Mouse (Mus musculus): ENCODE data around the gene 1700020N01Rik.
A peak's percentile ranks its signal among the peaks of the same experiment; 100 is the strongest.

Gene 1700020N01Rik

DNA sequence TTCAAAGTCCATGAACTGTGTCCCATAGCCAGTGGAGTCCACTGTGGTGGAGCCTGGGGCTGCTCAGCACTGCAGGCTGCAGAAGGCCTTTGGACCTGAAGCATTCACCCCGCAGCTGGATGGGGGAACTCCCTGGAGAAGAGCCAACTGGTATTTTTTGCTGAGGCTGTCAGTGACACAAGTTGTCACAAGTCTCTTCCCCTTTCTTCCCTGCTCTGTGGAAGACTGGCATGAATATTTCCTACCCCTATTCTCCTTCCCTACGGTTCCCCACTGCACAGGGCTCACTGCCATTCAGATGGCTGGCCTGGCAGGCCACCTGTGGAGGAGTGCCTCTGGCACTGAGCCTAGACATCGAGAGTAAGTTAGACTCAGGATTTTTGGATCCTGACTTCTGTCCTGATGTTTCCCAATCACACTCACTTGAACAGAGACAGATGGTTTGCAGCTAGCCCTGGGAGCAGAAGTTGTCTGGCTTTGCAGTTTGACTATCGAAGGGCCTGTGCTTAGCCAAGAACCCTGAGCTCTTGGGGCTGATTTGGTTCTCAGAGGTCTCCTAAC lies 12.1 kb downstream of the 1700020N01Rik start:
- DNase-seq: peak; percentile 65 to 77

DNA sequence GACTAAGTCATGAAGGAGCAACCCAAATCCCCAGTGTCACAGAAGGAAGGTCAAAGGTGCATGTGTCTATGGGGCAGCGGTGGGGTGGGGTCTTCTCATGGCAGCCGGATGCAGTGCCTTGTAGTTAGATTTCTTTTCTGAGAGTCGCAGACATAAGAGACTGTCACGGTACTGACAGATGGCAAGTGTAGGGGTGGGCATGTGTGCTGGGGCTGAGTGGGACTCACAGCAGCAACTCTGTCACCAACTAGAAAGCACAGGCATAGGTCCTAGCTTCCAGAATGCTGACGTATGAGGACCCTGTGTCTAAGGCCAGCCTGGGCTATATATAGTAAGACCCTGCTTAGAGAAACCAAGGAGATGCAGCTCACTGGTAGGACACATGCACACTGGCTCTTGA lies 12.7 kb downstream of the 1700020N01Rik start:
- DNase-seq: no peak

DNA sequence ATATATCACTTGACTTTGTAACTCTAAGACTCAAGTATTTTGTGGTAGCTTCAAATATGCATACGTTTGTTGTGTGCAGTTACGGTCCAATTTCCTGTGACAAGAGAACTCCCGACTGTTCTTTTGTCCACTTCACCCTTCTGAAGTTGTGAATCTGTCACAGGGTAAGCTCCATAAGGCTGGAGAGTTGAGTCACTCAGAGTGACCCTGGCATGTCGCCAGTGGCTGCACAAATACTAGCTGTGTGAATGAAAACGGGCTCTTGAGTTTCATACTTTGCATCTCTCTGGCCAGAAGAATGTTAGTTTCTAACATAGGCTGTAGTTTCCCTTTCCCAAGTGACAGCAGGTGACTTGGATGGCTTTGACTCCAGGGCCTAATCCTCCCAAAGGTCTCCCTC lies 14.0 kb downstream of the 1700020N01Rik start:
- DNase-seq: peak; percentile 64 to 73

DNA sequence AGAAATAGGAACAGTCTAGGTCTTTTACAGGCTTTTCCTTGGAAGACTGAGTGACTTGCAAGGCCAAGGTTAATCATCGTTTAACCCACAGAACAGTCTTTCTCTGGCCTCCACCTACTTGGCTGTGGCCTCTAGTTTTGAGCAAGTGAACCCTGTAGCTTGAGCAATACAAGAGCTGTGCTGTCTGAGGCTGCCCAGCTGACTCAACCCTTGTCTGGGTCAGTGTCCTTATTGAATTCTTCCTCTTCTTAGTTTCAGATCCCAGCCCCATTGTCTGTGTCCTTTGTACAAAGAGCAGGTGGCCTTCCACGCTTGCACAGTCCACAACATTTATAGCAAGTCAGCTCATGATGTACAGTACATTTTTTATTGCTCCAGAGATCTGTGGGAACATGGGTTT lies 16.6 kb downstream of the 1700020N01Rik start:
- peak; percentile 38 to 57 for DNase-seq

DNA sequence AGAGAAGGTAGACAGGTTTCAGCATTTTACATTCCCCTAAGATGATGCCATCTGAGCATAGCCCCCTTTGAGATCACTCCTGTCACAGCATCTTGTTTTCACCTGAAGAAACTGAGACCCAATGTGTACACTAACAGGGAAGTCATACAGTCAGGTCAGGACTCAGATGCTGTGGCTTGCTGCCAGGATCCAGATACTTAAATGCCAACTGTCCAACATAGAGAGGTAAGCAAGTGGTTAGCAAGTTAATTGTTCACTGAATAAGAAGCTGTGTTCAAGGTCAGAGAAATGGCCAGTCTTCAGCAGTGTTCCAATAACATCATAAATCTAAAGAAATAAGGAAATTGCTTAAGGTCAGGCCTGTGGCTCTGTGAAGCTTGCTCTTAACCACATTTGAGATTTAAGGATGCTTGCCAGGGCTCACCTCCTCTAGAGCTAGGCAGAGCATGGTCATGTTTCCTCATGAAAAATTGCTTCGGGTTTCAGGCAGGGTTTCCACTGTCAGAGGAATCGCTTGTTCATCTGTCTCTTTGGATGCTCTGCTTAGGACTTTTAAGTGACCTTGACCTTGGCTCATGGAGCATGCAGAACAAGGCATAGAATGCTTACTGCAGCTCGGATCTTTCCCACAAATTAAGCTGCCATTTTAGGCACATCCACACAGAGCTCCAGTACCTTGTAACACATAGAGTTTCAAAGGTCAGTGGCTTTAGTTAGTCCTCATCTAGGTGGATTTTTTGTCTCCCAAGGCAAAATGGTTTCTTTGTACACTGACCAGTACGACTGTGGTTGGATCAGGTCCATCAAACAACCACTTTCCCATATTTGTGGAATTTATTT lies 20.3 kb downstream of the 1700020N01Rik start:
- DNase-seq: no peak

DNA sequence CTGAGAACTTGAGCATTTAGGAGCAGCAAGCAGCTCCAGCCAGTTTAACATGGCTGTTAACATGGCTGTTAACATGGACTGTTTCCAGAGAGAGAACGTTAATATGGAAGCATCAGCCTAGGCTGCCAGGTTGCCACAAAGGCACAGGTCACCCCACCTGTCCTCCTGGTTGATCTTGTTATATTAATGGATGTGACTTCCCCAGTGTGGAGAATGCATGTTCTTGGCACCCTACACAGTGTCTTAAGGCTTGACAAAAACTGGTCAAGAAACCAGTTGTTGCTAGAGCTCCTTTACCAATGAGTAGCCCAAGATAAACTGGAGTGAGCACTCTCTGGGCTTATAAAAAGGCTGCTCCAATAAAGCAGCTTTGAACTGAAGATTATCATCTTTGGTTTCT lies 21.6 kb downstream of the 1700020N01Rik start:
- no peak for DNase-seq

DNA sequence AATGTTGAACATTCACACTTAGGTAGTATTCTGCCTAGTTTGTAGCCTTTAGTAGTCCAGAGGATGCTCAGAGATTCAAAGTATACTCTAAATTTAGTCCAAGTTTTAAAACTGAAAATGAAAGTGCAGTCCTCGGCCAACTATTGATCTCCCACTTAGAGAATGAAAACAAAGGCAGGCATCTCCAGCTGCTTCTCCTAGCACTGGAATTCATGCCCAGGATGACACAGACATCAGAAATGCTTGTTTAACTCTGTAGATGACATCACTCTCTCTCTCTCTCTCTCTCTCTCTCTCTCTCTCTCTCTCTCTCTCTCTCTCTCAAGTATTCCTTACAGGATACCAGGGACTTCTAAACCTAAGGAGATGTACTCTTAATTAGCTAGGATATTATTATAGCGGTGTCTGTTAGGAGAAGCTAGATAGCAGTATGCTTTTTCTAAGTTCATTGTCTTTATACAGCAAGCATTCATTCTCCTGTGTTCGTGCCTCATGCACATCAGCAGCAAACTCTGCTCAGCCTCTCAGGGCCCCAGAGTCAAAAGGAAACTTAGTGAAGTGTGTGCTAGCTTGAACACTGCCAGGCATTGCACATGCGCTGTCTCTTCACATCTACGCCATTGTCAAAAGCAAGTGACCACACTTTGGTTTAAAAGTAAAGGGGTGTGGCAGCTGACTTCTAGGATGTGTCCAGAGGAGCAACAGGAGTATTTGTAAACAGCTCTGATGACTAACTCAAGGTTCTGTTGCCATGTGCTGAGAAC lies 26.0 kb downstream of the 1700020N01Rik start:
- DNase-seq: no peak

DNA sequence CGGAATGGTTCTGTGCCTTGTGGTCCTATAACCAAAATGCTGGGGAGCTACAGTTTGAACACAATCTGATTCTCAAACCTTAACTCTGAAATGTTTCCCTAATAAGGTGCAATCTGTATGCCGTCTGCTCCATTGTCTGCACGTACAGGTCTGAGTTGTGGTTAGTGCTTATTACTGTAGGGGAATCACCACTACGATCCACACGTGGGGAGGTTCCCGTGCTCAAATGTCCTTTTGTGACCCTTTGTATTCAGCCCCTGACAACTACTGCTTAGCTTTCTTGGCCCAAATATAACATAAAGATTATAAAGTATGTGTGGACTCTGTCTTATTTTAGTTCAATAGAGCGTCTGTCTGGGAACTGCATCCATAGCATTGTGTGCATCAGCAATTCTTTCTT lies 29.1 kb downstream of the 1700020N01Rik start:
- no peak for DNase-seq

DNA sequence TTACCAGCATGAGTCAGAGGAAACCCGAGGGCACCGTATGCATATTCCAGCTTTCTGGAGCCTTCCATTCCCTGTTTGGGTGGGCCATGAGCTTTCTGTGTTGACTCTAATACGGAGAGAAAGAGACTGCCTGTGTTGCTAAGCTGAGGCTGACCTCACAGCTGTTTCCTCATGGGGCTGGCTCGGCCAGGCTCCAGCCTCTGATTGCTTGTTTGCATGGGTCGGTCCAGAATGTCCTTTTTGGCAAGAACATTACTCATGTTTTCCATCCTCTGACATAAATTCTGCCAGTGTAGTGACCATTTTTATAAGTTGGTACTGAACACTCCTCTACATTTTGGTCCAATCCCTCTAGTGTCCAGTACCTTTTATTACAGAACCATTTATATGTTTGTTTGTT lies 35.6 kb downstream of the 1700020N01Rik start:
- DNase-seq: peak; percentile 64 to 87

DNA sequence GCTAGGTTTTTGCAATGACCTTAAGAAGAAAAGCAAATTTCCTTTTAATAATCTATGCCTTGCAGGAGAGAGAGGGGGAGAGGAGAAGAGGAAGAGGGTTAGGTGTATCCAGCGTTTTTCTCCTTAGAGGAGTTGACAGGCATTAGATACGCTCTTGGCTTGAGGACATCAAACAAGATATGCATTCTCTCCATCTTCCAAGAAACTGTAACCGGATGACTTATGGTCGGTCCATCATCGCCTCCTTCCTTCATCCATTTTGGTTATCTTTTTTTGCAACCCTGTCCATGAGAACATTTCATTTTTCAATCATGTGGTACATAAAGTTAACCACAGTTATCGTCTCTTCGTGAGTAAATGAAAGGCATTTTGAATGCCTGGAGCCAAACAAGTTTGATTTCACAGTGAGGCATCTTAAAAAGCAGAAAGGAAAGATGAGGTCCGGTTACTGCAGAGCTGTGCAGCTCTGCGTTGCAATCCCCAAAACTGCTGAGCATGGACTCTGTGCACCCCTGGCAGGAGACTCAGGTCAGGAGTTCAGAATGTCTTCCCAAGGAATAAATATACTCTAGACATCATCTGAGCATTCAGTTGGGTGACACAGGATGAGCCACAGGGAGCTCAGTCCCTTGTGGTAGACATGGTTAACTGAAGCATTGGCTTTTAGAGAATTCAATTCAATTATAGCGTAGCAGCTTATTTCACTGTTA lies 36.2 kb downstream of the 1700020N01Rik start:
- no peak for DNase-seq

DNA sequence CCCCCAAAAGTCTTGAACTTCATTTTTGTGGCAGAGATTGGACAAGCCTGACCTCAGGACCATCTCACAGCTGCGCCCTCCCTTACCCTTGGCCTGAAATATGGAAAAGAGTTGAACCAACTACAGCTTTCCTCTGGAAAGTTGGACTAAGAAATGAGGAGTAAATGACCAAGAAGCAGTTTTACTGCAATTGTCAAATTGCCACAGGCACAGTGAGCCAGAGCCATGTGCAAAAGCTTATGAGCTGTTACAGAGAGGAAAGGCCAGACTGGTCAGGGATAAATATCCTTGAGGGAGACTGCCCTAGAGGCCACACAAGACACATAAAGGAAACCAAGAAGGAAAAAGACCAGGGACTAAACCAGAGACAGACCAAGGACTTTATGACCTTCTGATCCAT lies 38.5 kb downstream of the 1700020N01Rik start:
- DNase-seq: peak in 1 of 2 experiments; percentile 40

DNA sequence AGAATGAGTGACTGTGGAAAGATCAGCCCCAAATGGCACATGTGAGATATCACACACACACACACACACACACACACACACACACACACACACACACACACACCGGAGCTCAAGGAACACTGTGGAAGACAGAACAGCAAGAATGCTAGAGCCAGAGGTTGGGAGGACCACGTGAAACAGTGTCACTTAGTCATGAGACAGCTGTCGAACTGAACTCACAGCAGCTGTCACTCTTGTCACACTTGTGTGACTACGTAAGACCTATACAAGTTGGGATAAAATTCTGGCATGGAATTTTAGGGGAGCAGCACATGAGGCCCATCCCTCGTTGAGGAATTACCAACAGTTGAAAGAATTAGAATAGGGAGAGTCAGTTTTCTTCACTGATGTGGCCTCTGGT lies 39.7 kb downstream of the 1700020N01Rik start:
- DNase-seq: peak; percentile 30 to 64

DNA sequence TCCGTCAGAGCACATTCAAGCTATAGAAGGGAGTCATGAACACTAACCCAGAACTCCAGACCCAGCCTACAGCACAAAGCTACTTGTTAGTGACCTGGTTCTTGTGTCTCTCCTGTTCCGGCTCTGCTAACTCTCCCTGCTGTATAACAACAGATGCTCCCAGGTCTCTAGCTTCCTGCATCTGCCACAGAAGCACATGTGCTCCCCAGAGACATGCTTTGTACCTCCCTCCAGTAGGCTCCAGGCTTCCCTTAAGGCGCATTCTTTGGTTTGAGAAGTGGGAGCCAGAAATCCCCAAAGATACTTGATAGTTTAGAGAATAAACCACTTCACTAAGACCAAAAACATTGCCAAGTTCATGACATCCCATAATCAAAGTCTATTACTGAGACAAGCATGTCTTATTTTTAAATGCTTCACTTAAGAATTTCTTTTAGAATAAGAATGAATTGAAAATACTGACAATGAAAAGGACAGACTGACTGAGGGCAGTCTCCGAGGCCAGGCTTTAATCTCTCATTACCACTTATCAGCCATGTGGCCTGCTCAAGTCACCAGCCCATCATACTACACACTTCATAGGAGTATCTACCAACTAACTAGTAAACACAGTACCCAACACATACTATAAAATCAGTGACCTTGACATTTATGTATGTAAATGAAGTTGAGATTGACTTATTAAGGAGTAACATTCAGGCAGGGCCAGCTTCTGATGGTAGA lies 43.2 kb downstream of the 1700020N01Rik start:
- no peak for DNase-seq

DNA sequence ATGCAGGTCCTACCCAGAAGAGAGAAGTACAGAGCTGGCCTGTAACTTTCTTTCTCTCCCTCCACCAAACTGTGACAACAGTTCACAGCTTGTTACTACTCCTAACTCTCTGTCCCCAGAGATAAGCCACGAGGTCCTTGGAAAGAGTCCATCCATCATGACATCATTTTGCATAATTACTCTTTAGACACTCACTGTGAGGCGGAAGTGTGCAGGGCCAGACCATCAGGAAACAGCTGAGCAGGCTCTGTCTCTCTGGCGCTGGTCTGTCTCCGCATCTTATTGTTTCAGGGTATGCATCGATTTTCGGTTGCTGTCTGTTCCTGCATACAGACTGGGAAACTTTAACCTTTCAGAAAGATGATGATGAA lies 43.8 kb downstream of the 1700020N01Rik start:
- peak; percentile 54 to 69 for DNase-seq

DNA sequence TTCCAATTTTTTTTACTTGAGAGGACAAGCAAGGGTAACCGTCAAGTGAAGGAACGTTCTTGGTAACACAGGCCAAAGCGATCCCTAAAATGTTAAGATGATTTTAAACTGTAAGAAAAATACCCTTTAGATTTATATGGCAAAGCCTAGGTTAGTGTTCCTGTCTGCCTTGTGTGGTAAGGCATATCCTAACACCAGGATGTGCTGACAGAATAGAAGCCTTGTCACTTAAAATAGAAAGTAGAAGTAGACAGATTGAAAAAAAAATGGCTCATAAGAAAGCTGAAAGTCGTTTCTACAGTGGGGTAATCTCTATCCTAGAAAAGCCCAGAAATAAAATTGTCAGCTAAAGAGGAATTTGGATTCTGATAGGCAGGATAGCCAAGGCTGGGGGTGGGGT lies 58.4 kb downstream of the 1700020N01Rik start:
- DNase-seq: no peak

DNA sequence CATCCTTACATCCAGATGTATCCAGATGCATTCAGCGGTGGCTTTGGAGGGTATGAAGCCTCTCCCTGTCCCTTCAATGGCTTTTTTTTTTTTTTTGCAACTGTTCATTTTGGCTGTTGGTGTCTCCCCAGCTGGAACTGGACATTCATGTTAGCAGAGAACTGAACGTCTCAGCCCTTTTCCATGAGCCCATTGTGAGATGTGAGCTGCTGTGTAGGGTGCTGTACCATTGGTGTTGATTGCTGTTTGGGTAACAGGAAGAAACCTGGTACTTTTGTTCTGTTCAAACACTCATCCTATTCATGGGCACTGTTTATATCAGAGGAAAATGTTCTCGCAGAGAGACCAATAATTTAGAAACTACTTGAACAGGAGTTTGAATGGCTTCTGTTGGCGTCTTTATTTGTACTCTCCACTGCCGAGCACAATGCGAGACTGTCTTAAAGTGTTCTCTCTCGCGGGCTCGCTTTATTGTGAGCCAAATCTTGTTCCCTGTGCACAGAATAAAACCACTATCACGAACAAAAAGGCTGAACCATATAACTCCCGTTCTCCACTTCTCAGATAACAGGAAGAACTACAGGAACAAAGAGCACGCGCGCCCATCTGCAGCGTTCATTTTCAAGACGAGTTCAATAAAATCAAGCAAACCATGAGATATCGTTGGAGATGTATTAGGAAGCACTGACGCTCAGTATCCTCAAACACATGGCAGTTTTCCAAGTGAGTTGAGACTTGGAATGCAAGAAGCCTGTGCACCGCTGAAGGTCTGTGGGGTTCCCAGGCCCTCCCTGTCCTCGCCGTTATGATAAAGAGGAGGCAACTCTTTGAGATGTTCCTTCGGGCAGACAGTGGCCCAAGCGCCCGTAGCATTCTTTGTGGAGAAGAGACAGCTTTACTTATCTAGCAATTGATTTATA lies 59.7 kb downstream of the 1700020N01Rik start:
- no peak for DNase-seq

DNA sequence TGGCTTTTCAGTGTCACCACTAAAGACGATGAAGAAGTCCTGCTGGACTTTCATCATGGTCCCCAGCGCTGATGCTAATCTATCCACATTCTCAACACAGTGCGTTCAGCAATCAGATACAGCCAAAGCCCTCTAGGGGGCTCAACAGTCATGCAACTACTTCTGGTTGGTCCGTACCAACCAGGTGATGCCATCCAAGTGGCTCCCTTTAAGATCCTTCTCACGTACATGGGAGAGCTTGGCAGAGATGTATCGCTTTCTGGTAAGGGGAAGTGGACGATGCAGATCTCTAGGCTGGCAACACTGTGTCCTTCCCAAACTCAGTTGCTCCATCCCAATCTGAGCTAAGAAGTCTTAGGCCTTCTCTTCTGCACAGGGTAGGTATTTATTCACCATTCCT lies 60.5 kb downstream of the 1700020N01Rik start:
- no peak for DNase-seq

DNA sequence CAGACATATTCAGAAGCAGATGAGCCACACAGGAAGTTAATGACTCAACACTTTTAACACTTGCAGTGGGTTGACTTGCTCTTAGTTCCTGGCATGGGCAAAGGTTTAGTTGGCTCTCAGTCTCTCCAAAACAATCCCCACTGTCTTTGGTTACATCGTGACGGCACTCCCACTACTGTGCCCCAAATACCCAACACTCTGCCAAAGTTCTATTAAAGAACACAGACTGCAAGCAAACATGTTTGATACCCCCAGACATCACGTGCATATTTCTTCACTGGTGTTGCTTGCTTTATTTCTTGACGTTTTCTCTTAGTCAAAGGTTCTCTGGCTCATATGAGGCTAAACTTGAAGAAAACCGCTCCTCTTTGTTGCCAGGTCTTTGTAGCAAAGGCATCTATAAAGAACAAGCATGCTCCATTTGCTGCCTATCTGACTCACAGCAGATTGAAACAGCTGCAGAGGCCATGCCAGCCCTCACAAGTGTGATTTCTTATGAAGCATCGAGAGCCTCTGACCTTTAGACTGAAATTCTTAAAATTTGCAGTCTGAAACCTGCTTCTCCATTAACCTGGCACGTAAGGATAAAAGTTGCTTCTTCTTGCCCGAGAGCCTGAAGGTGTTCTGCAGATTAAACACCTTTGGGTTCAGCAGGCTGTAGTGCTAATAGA lies 66.8 kb downstream of the 1700020N01Rik start:
- no peak for DNase-seq

DNA sequence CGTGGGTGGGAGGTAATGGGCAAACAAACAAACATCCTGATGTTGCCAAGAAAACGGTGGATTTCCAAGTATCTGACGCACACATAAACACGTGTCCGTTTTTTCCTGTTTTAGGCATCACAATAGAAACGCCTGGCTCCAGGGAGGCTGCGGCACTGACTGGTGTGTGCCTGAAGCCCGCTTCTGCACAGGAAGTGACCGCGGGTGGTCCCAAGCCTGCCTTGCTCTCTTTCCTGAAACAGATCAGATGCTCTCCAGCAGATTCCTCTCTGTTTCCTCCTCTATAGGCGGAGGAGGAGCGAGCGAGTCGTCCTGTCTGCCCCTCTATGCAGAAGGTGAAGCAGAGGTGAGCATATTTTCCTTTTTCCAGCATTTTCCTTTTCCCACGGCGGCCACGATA lies 76.0 kb downstream of the 1700020N01Rik start:
- DNase-seq: peak; percentile 74 to 88

DNA sequence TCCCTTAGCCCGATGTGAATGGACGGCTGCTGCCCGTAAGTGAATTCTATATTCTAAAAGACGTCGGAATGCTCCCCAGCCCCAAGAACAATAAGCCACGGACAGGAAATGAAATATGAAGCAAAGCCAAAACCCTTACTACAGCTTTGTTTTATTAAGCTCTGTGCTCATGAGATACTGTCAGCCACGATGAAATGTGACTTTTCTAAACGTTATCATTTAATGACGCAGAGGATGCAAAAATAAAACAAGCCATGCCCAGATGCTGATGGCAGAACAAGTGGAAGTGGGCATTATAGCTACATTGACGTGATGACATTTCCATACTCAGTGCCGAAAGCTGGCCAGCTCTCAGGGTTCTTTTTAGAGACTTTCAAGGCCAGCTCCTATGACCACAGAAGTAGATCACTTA lies 76.8 kb downstream of the 1700020N01Rik start:
- peak in 1 of 2 experiments; percentile 51 for DNase-seq

DNA sequence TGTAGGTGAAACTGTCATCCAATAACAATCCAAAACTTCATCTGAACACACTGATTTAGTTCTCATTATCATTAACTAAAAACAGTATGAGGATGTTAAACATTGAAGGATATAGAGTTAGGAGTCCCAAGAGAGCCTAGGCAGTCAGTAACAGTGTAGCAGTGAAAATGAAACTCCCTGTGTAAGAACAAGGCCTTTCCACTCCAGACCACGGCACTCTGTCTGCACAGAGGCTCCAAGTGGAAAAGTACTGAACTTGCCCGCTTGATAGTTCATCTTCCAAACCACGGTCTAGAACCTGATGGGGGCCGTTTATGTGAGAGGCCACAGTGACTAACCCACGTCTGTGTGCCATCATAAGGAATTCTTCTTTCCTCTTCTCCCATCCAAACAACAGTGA lies 77.2 kb downstream of the 1700020N01Rik start:
- DNase-seq: no peak

Measured in lung, postnatal 4 days (tissue).